Mouse (Mus musculus) heart, adult 2 months (tissue): ENCODE measurements around the gene Gstp2. TPM values are rescaled to one million over a fixed set of nuclear protein-coding genes. Genes with fewer than 3 reads are reported as not detected.
"Not testable (repeated sequence)": the region's sequence is repeated elsewhere in the genome, so short reads cannot be mapped to it uniquely, and the experiment has no call there.

Source experiments
- DNase-seq, 2 experiments: peaks; one replicate each; pipeline ENCODE4 v3.0.0; 2021
- H3K27ac ChIP-seq: fragments of 200-600 bp; 2 replicates; pipeline ENCODE4 v1.8.1; 2022
- H3K27me3 ChIP-seq: fragments of 200-500 bp; 2 replicates; pipeline ENCODE4 v1.6.1; 2012; ENCODE audit warnings: mild to moderate bottlenecking, low read length, inconsistent platforms, mixed read lengths; ENCODE audit not compliant: control insufficient read depth, insufficient read depth
- H3K36me3 ChIP-seq: fragments of 200-500 bp; 2 replicates; pipeline ENCODE4 v1.6.1; 2012; ENCODE audit warnings: low read length, inconsistent platforms; ENCODE audit not compliant: control insufficient read depth, insufficient read depth
- H3K4me1 ChIP-seq: fragments of 200-500 bp; 2 replicates; pipeline ENCODE4 v1.6.1; 2011; ENCODE audit warnings: low read length; ENCODE audit not compliant: control insufficient read depth, insufficient read depth
- H3K4me3 ChIP-seq: fragments of 200-600 bp; 2 replicates; pipeline ENCODE4 v1.8.1; 2022
- H3K79me2 ChIP-seq: fragments of 200-500 bp; replicated peaks from 2 replicates; pipeline ENCODE4 v1.6.1; 2012; ENCODE audit warnings: mild to moderate bottlenecking, inconsistent platforms, low read length, moderate library complexity, mixed read lengths; ENCODE audit not compliant: control insufficient read depth, insufficient read depth
- H3K9ac ChIP-seq: fragments of 200-500 bp; 2 replicates; pipeline ENCODE4 v1.6.1; 2012; ENCODE audit warnings: low read depth, mild to moderate bottlenecking, control low read depth, inconsistent platforms, low read length, mixed read lengths
- CTCF ChIP-seq: fragments of 200-600 bp; IDR thresholded peaks from 2 replicates; pipeline ENCODE4 v1.8.1; 2022; ENCODE audit warnings: antibody characterized with exemption, mild to moderate bottlenecking, moderate library complexity
- EP300 ChIP-seq: fragments of 200-500 bp; IDR thresholded peaks from 2 replicates; pipeline ENCODE4 v1.6.1; 2011; ENCODE audit warnings: low read depth, low read length, control low read depth; ENCODE audit not compliant: insufficient read depth
- POLR2A ChIP-seq: fragments of 200-500 bp; IDR thresholded peaks from 2 replicates; pipeline ENCODE4 v1.6.1; 2011; ENCODE audit warnings: mild to moderate bottlenecking, low read depth, low read length, control low read depth; ENCODE audit not compliant: insufficient read depth
- WGBS: fragments of 180-500 bp; shearing (Covaris S2); methylation state at CpG from one replicate; pipeline ENCODE4 v1.1.7; 2018; 5-methylcytosine and 5-hydroxymethylcytosine counted together
- intact Hi-C: fragments of 180-260 bp; cut with DNase I; formaldehyde crosslinking; loops from one replicate; pipeline ENCODE4 v1.15.1; 2025
- polyA plus RNA-seq: library from polyadenylated mRNA; depleted of rRNA; stranded (reverse); fragments of >200 nt; gene quantifications from 2 replicates; pipeline ENCODE4 v1.2.3, GENCODE M21; 2012
- total RNA-seq, 2 experiments: library from RNA; stranded (reverse); gene quantifications; 2 replicates each; pipeline ENCODE4 v1.2.3; 2021

Gene Gstp2
- total and polyA plus RNA-seq, 3 experiments, result 38.3 to 137 (median 121) TPM

GRCm38 (mm10) chr19:4066877-4067276 lies 21.1 kb upstream of the Gstp2 start:
- Histone ChIP-seq H3K36me3 (no peaks in the 10 kb centered on the region), H3K27me3 (no peaks in the 10 kb centered on the region), H3K79me2 (no peaks in the 10 kb centered on the region), H3K9ac (no peak overlapping the region), H3K4me3 (no peak overlapping the region), H3K4me1 (no peaks in the 10 kb centered on the region; the same call in 1 of the 2 replicates), H3K27ac (no peak overlapping the region)
- DNase-seq, result no peak
- TF ChIP-seq CTCF, result no peak
- TF ChIP-seq POLR2A, result no peak
- TF ChIP-seq EP300, result no peak
- intact Hi-C loops, result no loop called here

- H3K27me3 ChIP-seq, result no peaks in the 10 kb centered on the region
- no peaks in the 10 kb centered on the region; the same call in 1 of the 2 replicates for H3K4me1 ChIP-seq
- no peak overlapping the region for H3K27ac ChIP-seq
- TF ChIP-seq EP300 (no peak), POLR2A (no peak), CTCF (no peak)
- H3K4me3 ChIP-seq, result no peak overlapping the region
- 64% methylated on average over 6 of the region's 6 CpGs for WGBS
- no peak for DNase-seq
- H3K36me3 ChIP-seq, result no peaks in the 10 kb centered on the region
- no peak overlapping the region for H3K9ac ChIP-seq
- no peaks in the 10 kb centered on the region for H3K79me2 ChIP-seq
- intact Hi-C loops, result no loop called here
Measured at GRCm38 (mm10) chr19:4066280-4066679, 20.5 kb upstream of the Gstp2 start.

- H3K27me3 ChIP-seq, H3K4me3 ChIP-seq, H3K4me1 ChIP-seq, H3K9ac ChIP-seq, H3K36me3 ChIP-seq, DNase-seq, H3K27ac ChIP-seq, intact Hi-C loops, H3K79me2 ChIP-seq: not testable (repeated sequence)
- 0% methylated on average over 7 of the region's 11 CpGs for WGBS
Measured at GRCm38 (mm10) chr19:4064501-4064900, 18.7 kb upstream of the Gstp2 start.

GRCm38 (mm10) chr19:4063357-4063756 lies 17.5 kb upstream of the Gstp2 start:
- H3K36me3 ChIP-seq, H3K4me1 ChIP-seq, H3K4me3 ChIP-seq, H3K9ac ChIP-seq, DNase-seq, intact Hi-C loops, H3K27me3 ChIP-seq, H3K27ac ChIP-seq, H3K79me2 ChIP-seq: not testable (repeated sequence)
- 35% methylated on average over 4 of the region's 4 CpGs for WGBS

GRCm38 (mm10) chr19:4060899-4061465 lies 15.2 kb upstream of the Gstp2 start:
- no peaks in the 10 kb centered on the region for H3K36me3 ChIP-seq
- no peaks in the 10 kb centered on the region for H3K79me2 ChIP-seq
- TF ChIP-seq EP300, result no peak
- no peak for TF ChIP-seq POLR2A
- TF ChIP-seq CTCF, result no peak
- H3K4me1 ChIP-seq, result no peaks in the 10 kb centered on the region; the same call in 1 of the 2 replicates
- WGBS, result 84% methylated on average over 6 of the region's 6 CpGs
- intact Hi-C loops, result no loop called here
- no peak overlapping the region for H3K9ac ChIP-seq
- H3K27ac ChIP-seq, result no peak overlapping the region
- H3K4me3 ChIP-seq, result no peak overlapping the region
- H3K27me3 ChIP-seq, result no peaks in the 10 kb centered on the region
- DNase-seq, result no peak

GRCm38 (mm10) chr19:4060044-4060898 lies 14.4 kb upstream of the Gstp2 start:
- H3K27me3 ChIP-seq, H3K36me3 ChIP-seq, H3K4me1 ChIP-seq, DNase-seq, H3K79me2 ChIP-seq, H3K4me3 ChIP-seq, intact Hi-C loops, H3K9ac ChIP-seq, H3K27ac ChIP-seq: not testable (repeated sequence)
- 90% methylated on average over 8 of the region's 8 CpGs for WGBS
